Mouse (Mus musculus): Measurements from ENCODE around the gene Olfr397. TPM values are rescaled to one million over a fixed set of nuclear protein-coding genes. Genes with fewer than 3 reads are reported as not detected.

Olfr397 gene
- polyA plus RNA-seq (2017; shearing (Covaris generic)) = not detected

DNA sequence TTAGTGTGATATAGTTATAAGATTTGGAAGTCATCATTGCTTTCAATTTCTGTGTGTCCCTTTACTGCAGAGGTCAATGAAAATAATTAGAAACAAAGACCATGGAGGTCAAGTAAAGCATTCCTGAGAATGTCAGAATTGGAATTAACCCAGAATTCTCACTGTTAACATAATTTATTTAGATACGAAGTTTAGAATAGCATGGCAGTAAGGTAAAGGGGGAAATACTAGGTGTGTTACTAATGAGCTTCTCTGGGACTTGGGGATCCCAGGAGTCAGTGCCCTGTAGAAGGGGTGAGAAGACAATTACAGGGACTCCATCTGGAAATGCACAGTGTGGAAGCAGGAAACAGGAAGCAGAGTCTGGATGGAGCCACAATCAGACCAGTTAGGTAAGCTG lies at the start of gene Olfr397:
Gene Olfr397 (plus strand): TSS at position 301 of the 400 bp plus-strand sequence.
- ATAC-seq = no peak

DNA sequence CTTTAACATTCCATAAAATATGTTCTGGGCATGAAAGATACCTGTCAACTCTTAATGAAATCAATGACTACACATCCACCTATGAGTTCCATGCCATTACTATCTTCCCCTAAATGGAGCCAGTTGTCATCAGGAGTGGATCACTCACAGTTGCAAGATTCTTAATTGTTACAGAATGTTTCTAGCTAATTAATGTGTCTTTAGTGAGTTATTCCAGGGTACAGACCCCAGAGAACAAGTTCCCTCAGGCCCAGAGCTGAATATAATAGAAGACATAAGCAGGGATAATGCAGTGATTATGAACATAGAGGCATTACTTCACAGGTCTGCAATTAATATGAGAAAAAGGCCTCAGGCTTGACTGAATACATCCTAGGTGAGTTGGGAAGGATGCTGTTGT lies 24.2 kb upstream of the Olfr397 start, which contains the start of gene Olfr23:
Gene Olfr23 (plus strand): TSS at position 301 of the 400 bp plus-strand sequence.
- ATAC-seq = no peak

DNA sequence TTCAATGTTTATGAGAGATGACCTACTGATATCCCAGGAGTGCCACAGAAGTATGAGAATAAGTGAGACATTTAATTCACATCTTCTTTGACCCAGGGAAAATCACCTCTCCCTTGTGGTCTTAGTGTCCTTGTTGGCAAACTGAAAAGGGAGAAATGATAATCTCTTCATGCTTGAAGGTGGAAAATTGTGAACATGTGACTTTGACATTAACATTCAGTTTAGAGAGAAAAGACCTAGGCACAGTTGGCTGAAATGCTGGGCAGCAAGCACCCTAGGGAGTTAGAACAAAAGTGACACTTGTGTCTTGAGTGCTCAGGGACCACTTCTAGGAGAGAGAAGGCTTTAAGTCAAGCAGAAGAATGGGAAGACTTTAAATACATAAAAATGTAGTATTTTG lies 29.7 kb downstream of the Olfr397 start, which contains the start of gene Olfr398:
Gene Olfr398 (minus strand): TSS at position 101 of the 400 bp plus-strand sequence.
- ATAC-seq = no peak

DNA sequence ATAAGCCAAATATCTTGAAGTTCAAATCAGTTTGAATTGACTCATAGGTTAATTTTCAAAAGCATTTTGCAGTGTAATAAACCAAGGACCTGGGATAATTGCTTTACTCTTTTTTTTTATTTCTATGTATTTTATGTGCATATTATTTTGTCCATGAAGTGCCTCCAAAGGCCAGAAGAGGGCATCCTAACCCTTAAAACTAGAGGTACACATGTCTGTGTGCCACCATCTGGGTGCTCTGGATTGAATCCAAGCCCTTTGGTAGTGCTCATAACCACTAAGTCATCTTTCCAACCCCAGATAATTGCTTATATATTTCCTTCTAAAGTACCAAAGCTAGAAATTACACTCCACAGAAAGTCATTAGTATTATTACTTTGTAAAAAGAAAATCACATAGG lies 32.5 kb downstream of the Olfr397 start:
- no peak for ATAC-seq

Other genes with a start within 250 kb of the Olfr397 start
- not detected for gene Olfr389, start 180.1 kb upstream of the Olfr397 start, polyA plus RNA-seq (2017; shearing (Covaris generic))
- not detected for gene Olfr390, start 177.9 kb upstream of the Olfr397 start, polyA plus RNA-seq (2017; shearing (Covaris generic))
- not detected for gene Olfr391-ps, start 157.8 kb upstream of the Olfr397 start, polyA plus RNA-seq (2017; shearing (Covaris generic))
- gene Olfr392, start 143.8 kb upstream of the Olfr397 start, polyA plus RNA-seq (2017; shearing (Covaris generic)) = under 1 TPM in 1 of 3 experiments, not detected in 2; 0.17 TPM
- gene Olfr393, start 109.4 kb upstream of the Olfr397 start, polyA plus RNA-seq (2017; shearing (Covaris generic)) = not detected
- not detected for gene Olfr394, start 70.0 kb upstream of the Olfr397 start, polyA plus RNA-seq (2017; shearing (Covaris generic))
- gene Olfr395, start 51.5 kb upstream of the Olfr397 start, polyA plus RNA-seq (2017; shearing (Covaris generic)) = not detected
- gene Olfr23, start 24.1 kb upstream of the Olfr397 start, polyA plus RNA-seq (2017; shearing (Covaris generic)) = not detected
- not detected for gene Olfr398, start 29.6 kb downstream of the Olfr397 start, polyA plus RNA-seq (2017; shearing (Covaris generic))
- gene Olfr139, start 95.7 kb downstream of the Olfr397 start, polyA plus RNA-seq (2017; shearing (Covaris generic)) = not detected
- not detected for gene Olfr399, start 95.8 kb downstream of the Olfr397 start, polyA plus RNA-seq (2017; shearing (Covaris generic))
- not detected for gene Zfp616, start 109.1 kb downstream of the Olfr397 start, polyA plus RNA-seq (2017; shearing (Covaris generic))
- gene Olfr401, start 152.9 kb downstream of the Olfr397 start, polyA plus RNA-seq (2017; shearing (Covaris generic)) = under 1 TPM in 1 of 3 experiments, not detected in 2; 0.25 TPM
- not detected for gene Olfr402, start 192.7 kb downstream of the Olfr397 start, polyA plus RNA-seq (2017; shearing (Covaris generic))
- gene Olfr403, start 225.4 kb downstream of the Olfr397 start, polyA plus RNA-seq (2017; shearing (Covaris generic)) = not detected

Data from inflammation-experienced regulatory T-cells, adult 6 months (primary cell).